Mouse (Mus musculus) C2C12 (cell line): ENCODE results near the gene Ttc9. TPM values are rescaled to one million over a fixed set of nuclear protein-coding genes. Genes with fewer than 3 reads are reported as not detected.

ENCODE experiments used
- H3K27me3 ChIP-seq: one replicate; pipeline ENCODE4 v1.6.1; 2011; ENCODE audit not compliant: control insufficient read depth, insufficient read depth, insufficient read length
- H3K36me3 ChIP-seq: one replicate; pipeline ENCODE4 v1.6.1; 2011; ENCODE audit not compliant: control insufficient read depth, insufficient read depth
- H3K4me3 ChIP-seq: one replicate; pipeline ENCODE4 v1.5.1; 2011; ENCODE audit warnings: mild to moderate bottlenecking, control low read depth; ENCODE audit not compliant: poor library complexity, insufficient read depth, severe bottlenecking
- H3K79me2 ChIP-seq: one replicate; pipeline ENCODE4 v1.6.1; 2011; ENCODE audit not compliant: control insufficient read depth, insufficient read depth
- H3K79me3 ChIP-seq: one replicate; pipeline ENCODE4 v1.6.1; 2011; ENCODE audit warnings: low read depth, control low read depth
- H3ac ChIP-seq: one replicate; pipeline ENCODE3; 2011; ENCODE audit warnings: low read depth; ENCODE audit not compliant: control insufficient read depth, insufficient read length
- CEBPB ChIP-seq: IDR thresholded peaks from one replicate; pipeline ENCODE4 v1.6.1; 2011; ENCODE audit warnings: low read depth, mild to moderate bottlenecking, control low read depth, moderate library complexity
- CTCF ChIP-seq: IDR thresholded peaks from one replicate; pipeline ENCODE4 v1.5.1; 2011; ENCODE audit not compliant: control insufficient read depth, insufficient read depth, insufficient read length
- FOSL1 ChIP-seq: IDR thresholded peaks from one replicate; pipeline ENCODE4 v1.8.0; 2011; ENCODE audit warnings: mild to moderate bottlenecking, low read length; ENCODE audit not compliant: poor library complexity, insufficient read depth, severe bottlenecking
- MAX ChIP-seq: IDR thresholded peaks from one replicate; pipeline ENCODE4 v1.6.1; 2011; ENCODE audit warnings: mild to moderate bottlenecking, control low read depth
- MYOD1 ChIP-seq: IDR thresholded peaks from one replicate; pipeline ENCODE4 v1.6.1; 2011; ENCODE audit warnings: low read depth; ENCODE audit not compliant: control insufficient read depth, insufficient read length
- MYOG ChIP-seq: IDR thresholded peaks from one replicate; pipeline ENCODE4 v1.6.1; 2011; ENCODE audit not compliant: control insufficient read depth, insufficient read length; ENCODE audit errors: extremely low read depth
- USF1 ChIP-seq: IDR thresholded peaks from one replicate; pipeline ENCODE4 v1.6.1; 2011; ENCODE audit warnings: low read depth, mild to moderate bottlenecking, control low read depth, moderate library complexity
- polyA plus RNA-seq: library from polyadenylated mRNA; unstranded; fragments of >200 nt; fragmentation: generic; extraction: Trizol; gene quantifications from one replicate; pipeline ENCODE4 v1.2.1, GENCODE M21; 2012; ENCODE audit warnings: missing spikeins

The Ttc9 gene
- polyA plus RNA-seq, 1 experiment, result 11.2 TPM

DNA sequence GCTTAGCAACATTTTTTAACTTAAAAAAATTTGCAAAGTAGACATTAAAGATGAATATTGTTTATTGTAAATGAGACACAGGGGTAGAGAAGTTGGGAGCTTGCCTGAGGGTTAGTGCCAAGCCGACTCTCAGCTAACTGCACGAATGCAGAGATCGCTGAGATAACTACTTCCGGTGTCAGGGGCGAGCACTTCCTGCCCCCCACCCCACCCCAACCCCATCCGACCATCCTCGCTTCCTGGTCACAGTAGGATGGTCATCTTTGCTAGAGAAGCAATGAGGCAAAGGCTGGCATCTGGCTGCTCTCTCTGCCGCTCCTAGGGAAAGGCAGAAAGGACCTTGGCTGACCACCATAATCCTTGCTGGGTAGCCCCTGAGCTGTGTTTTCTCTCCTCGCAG lies 32.1 kb downstream of the Ttc9 start:
- Histone ChIP-seq H3K36me3 (no peaks in the 10 kb centered on the region), H3K27me3 (no peaks in the 10 kb centered on the region), H3K4me3 (no peak overlapping the region), H3ac (no peak overlapping the region), H3K79me2 (no peaks in the 10 kb centered on the region), H3K79me3 (no peaks in the 10 kb centered on the region)
- no peak for TF ChIP-seq MYOG

DNA sequence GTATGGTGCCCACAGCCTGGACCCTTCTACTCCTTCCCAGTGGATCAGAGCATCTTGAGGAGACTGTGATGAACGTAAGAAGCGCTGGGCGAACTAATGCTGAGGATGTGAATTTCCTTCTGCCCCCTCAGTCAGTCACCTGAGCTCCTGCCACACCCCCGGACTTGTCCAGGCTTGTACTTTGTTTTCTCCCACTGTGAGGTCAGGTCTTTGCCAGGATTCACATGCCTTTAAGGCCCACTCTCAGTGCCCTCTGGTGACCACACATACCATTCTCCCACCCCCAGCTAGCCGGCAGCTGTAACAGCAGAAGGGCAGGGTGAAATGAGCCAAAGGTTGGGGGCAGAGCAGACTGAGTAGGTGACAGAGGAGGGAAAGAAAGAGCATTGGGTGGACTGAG lies 32.9 kb downstream of the Ttc9 start:
- Histone ChIP-seq H3K79me3 (no peaks in the 10 kb centered on the region), H3K27me3 (no peaks in the 10 kb centered on the region), H3ac (no peak overlapping the region), H3K4me3 (no peak overlapping the region), H3K36me3 (no peaks in the 10 kb centered on the region), H3K79me2 (no peaks in the 10 kb centered on the region)
- TF ChIP-seq USF1 (no peak), FOSL1 (no peak), MAX (no peak), CTCF (no peak)

GRCm38 (mm10) chr12:81668406-81668805 lies 37.4 kb downstream of the Ttc9 start:
- Histone ChIP-seq H3K27me3 (no peaks in the 10 kb centered on the region), H3K79me2 (no peaks in the 10 kb centered on the region), H3K36me3 (no peaks in the 10 kb centered on the region), H3K4me3 (no peak overlapping the region), H3ac (no peak overlapping the region), H3K79me3 (no peaks in the 10 kb centered on the region)
- no peak for TF ChIP-seq CTCF
- TF ChIP-seq USF1, result peak; percentile 72
- TF ChIP-seq MYOG, result no peak

DNA sequence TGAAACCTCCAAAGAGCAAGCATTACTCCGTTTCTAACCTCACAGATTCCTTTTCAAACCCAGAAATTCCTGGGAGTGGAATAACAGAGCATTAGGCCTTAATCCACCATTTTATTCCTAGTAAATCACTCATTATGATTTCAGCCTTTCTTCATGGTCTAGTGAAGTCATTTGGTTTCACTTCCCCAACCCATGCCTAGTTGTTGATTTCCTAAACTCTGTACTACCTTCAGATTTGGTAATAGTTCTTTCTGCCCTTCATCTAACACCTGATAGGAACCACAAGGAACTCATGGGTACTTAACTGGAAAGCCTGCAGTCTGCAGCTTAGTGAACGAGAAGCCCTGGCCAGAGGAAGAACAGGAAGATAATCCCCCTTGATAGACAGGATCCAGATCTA lies 44.5 kb downstream of the Ttc9 start:
- no peak for TF ChIP-seq FOSL1
- TF ChIP-seq USF1, result no peak
- TF ChIP-seq MYOD1, result no peak
- TF ChIP-seq MAX, result no peak
- TF ChIP-seq CTCF, result no peak
- no peak for TF ChIP-seq CEBPB
- TF ChIP-seq MYOG, result no peak
- Histone ChIP-seq H3K4me3 (no peak overlapping the region), H3K36me3 (no peaks in the 10 kb centered on the region), H3ac (no peak overlapping the region), H3K27me3 (no peaks in the 10 kb centered on the region), H3K79me3 (no peaks in the 10 kb centered on the region), H3K79me2 (no peaks in the 10 kb centered on the region)

- Histone ChIP-seq H3ac (no peak overlapping the region), H3K36me3 (no peaks in the 10 kb centered on the region), H3K27me3 (no peaks in the 10 kb centered on the region), H3K79me2 (no peaks in the 10 kb centered on the region), H3K4me3 (no peak overlapping the region), H3K79me3 (no peaks in the 10 kb centered on the region)
- TF ChIP-seq MYOD1 (peak; percentile 95), FOSL1 (no peak), CTCF (no peak)
These were observed 48.9 kb downstream of the Ttc9 start for GRCm38 (mm10) chr12:81679807-81680529.

GRCm38 (mm10) chr12:81683395-81683794 lies 52.3 kb downstream of the Ttc9 start:
- Histone ChIP-seq H3K4me3 (no peak overlapping the region), H3K27me3 (no peaks in the 10 kb centered on the region)
- TF ChIP-seq MAX (no peak), FOSL1 (no peak), MYOG (no peak), CEBPB (no peak), CTCF (no peak), MYOD1 (no peak), USF1 (no peak)

GRCm38 (mm10) chr12:81684096-81684495 lies 53.0 kb downstream of the Ttc9 start:
- Histone ChIP-seq H3K79me3 (no peaks in the 10 kb centered on the region), H3K27me3 (no peaks in the 10 kb centered on the region), H3K79me2 (no peaks in the 10 kb centered on the region), H3K36me3 (no peaks in the 10 kb centered on the region), H3ac (no peak overlapping the region), H3K4me3 (no peak overlapping the region)
- TF ChIP-seq USF1 (no peak), MAX (no peak), FOSL1 (no peak), MYOD1 (no peak), CEBPB (no peak), MYOG (no peak), CTCF (no peak)

More at GRCm38 (mm10) chr12:81683395-81683794, 52.3 kb downstream of the Ttc9 start:
- Histone ChIP-seq H3K79me3 (no peaks in the 10 kb centered on the region), H3K79me2 (no peaks in the 10 kb centered on the region), H3K36me3 (no peaks in the 10 kb centered on the region), H3ac (no peak overlapping the region)
